Mouse (Mus musculus) heart, adult 2 months (tissue): ENCODE measurements around the gene Vwf. TPM values are rescaled to one million over a fixed set of nuclear protein-coding genes. Genes with fewer than 3 reads are reported as not detected.

ENCODE experiments used
- DNase-seq, 2 experiments: peaks; one replicate each; pipeline ENCODE4 v3.0.0; 2021
- H3K27ac ChIP-seq: fragments of 200-600 bp; 2 replicates; pipeline ENCODE4 v1.8.1; 2022
- H3K27me3 ChIP-seq: fragments of 200-500 bp; 2 replicates; pipeline ENCODE4 v1.6.1; 2012; ENCODE audit warnings: mild to moderate bottlenecking, low read length, inconsistent platforms, mixed read lengths; ENCODE audit not compliant: control insufficient read depth, insufficient read depth
- H3K36me3 ChIP-seq: fragments of 200-500 bp; 2 replicates; pipeline ENCODE4 v1.6.1; 2012; ENCODE audit warnings: low read length, inconsistent platforms; ENCODE audit not compliant: control insufficient read depth, insufficient read depth
- H3K4me1 ChIP-seq: fragments of 200-500 bp; 2 replicates; pipeline ENCODE4 v1.6.1; 2011; ENCODE audit warnings: low read length; ENCODE audit not compliant: control insufficient read depth, insufficient read depth
- H3K4me3 ChIP-seq: fragments of 200-600 bp; 2 replicates; pipeline ENCODE4 v1.8.1; 2022
- H3K79me2 ChIP-seq: fragments of 200-500 bp; replicated peaks from 2 replicates; pipeline ENCODE4 v1.6.1; 2012; ENCODE audit warnings: mild to moderate bottlenecking, inconsistent platforms, low read length, moderate library complexity, mixed read lengths; ENCODE audit not compliant: control insufficient read depth, insufficient read depth
- H3K9ac ChIP-seq: fragments of 200-500 bp; 2 replicates; pipeline ENCODE4 v1.6.1; 2012; ENCODE audit warnings: low read depth, mild to moderate bottlenecking, control low read depth, inconsistent platforms, low read length, mixed read lengths
- CTCF ChIP-seq: fragments of 200-600 bp; IDR thresholded peaks from 2 replicates; pipeline ENCODE4 v1.8.1; 2022; ENCODE audit warnings: antibody characterized with exemption, mild to moderate bottlenecking, moderate library complexity
- EP300 ChIP-seq: fragments of 200-500 bp; IDR thresholded peaks from 2 replicates; pipeline ENCODE4 v1.6.1; 2011; ENCODE audit warnings: low read depth, low read length, control low read depth; ENCODE audit not compliant: insufficient read depth
- POLR2A ChIP-seq: fragments of 200-500 bp; IDR thresholded peaks from 2 replicates; pipeline ENCODE4 v1.6.1; 2011; ENCODE audit warnings: mild to moderate bottlenecking, low read depth, low read length, control low read depth; ENCODE audit not compliant: insufficient read depth
- WGBS: fragments of 180-500 bp; shearing (Covaris S2); methylation state at CpG from one replicate; pipeline ENCODE4 v1.1.7; 2018; 5-methylcytosine and 5-hydroxymethylcytosine counted together
- intact Hi-C: fragments of 180-260 bp; cut with DNase I; formaldehyde crosslinking; loops from one replicate; pipeline ENCODE4 v1.15.1; 2025
- polyA plus RNA-seq: library from polyadenylated mRNA; depleted of rRNA; stranded (reverse); fragments of >200 nt; gene quantifications from 2 replicates; pipeline ENCODE4 v1.2.3, GENCODE M21; 2012
- total RNA-seq, 2 experiments: library from RNA; stranded (reverse); gene quantifications; 2 replicates each; pipeline ENCODE4 v1.2.3; 2021

Gene Vwf
- total and polyA plus RNA-seq, 3 experiments, result 95.8 to 99.8 (median 95.9) TPM

DNA sequence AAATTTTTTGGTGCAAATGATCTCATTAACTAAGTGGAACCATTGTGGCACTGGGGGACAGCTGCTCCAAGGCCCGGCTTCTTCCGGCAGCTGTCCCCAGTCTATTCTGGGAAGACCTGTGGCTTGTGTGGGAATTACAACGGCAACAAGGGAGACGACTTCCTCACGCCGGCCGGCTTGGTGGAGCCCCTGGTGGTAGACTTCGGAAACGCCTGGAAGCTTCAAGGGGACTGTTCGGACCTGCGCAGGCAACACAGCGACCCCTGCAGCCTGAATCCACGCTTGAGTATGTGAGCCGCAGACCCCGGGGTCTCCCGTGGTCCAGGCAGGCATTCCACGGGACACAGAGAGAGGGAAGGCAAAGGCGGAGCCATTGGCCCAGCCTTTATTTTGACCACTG, 56.7 kb downstream of the Vwf start:
- Histone ChIP-seq H3K4me3 (no peak overlapping the region), H3K4me1 (peaks cover 3% of the 10 kb centered on the region; the same call in 1 of the 2 replicates), H3K9ac (no peak overlapping the region), H3K27ac (no peak overlapping the region), H3K36me3 (no peaks in the 10 kb centered on the region), H3K27me3 (no peaks in the 10 kb centered on the region), H3K79me2 (no peaks in the 10 kb centered on the region)
- peak; percentile 65; the same call in 1 of the 2 replicates for TF ChIP-seq EP300
- TF ChIP-seq POLR2A, result no peak
- peak; percentile 93 for TF ChIP-seq CTCF
- intact Hi-C loops, result loop anchor here (5.0 kb wide), 1 partner anchor 91 kb away; no protein-coding TSS in a partner anchor
- WGBS, result 6% methylated on average over 18 of the region's 18 CpGs
- DNase-seq, result peak; percentile 84 to 87

- no peaks in the 10 kb centered on the region for H3K36me3 ChIP-seq
- H3K4me1 ChIP-seq, result peaks cover 3% of the 10 kb centered on the region; the same call in 1 of the 2 replicates
- WGBS, result 68% methylated on average over 26 of the region's 26 CpGs
- H3K27me3 ChIP-seq, result no peaks in the 10 kb centered on the region
- H3K27ac ChIP-seq, result no peak overlapping the region
- no peak overlapping the region for H3K9ac ChIP-seq
- intact Hi-C loops, result loop anchor here (2.0 to 5.0 kb wide), 2 partner anchors 92 to 105 kb away; no protein-coding TSS in a partner anchor
- TF ChIP-seq CTCF, result no peak
- no peak for TF ChIP-seq POLR2A
- no peak for TF ChIP-seq EP300
- no peak overlapping the region for H3K4me3 ChIP-seq
- DNase-seq, result peak; percentile 19 to 47
- H3K79me2 ChIP-seq, result no peaks in the 10 kb centered on the region
These were observed 57.3 kb downstream of the Vwf start for GRCm38 (mm10) chr6:125603678-125604462.

DNA sequence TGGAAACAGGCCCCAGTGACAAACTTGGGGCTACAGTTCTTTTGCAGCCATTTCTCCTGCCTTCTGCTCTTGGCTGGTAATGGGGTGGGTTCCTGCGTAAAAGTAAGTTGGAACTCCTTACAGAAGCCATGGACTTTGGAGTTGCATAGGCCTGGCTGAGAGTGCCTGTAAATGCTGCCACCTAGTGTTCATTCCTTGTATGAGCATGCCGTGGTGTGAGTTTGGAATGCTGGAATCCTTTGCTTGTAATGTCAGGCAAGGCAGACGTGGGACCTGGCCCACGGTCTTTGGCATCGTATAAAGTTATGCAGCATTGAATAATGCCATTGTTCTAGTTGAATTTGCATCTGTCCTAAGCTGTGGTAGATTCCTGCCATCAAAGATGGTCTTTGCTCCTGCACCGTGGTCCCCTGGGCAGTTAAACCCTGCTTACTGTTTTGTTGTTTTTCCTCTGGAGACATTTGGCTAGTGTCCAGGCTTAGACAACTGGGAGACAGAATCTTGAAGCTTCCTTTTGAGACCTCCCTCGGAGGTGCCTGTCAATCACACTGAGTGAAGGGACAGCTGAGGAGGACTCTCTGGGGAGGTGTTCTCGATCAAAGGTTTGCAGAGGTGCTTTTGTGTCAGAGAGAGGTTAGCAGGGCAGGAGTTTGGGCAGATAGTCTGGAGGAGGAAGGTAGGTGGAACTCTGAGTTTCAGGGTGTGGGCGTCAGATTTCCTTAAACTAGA, 58.1 kb downstream of the Vwf start:
- 12% methylated on average over 9 of the region's 9 CpGs for WGBS
- Histone ChIP-seq H3K79me2 (no peaks in the 10 kb centered on the region), H3K27me3 (no peaks in the 10 kb centered on the region), H3K9ac (no peak overlapping the region), H3K27ac (no peak overlapping the region), H3K4me1 (peaks cover 3% of the 10 kb centered on the region; the same call in 1 of the 2 replicates), H3K36me3 (no peaks in the 10 kb centered on the region), H3K4me3 (no peak overlapping the region)
- peak; percentile 71 to 72 for DNase-seq
- TF ChIP-seq CTCF (peak; percentile 97), EP300 (peak; percentile 78; the same call in 1 of the 2 replicates), POLR2A (no peak)
- intact Hi-C loops, result loop anchor here (2.0 to 5.0 kb wide), 2 partner anchors 92 to 106 kb away; no protein-coding TSS in a partner anchor

GRCm38 (mm10) chr6:125609025-125609424, 62.5 kb downstream of the Vwf start:
- intact Hi-C loops, result no loop called here
- WGBS, result 75% methylated on average over 6 of the region's 6 CpGs

DNA sequence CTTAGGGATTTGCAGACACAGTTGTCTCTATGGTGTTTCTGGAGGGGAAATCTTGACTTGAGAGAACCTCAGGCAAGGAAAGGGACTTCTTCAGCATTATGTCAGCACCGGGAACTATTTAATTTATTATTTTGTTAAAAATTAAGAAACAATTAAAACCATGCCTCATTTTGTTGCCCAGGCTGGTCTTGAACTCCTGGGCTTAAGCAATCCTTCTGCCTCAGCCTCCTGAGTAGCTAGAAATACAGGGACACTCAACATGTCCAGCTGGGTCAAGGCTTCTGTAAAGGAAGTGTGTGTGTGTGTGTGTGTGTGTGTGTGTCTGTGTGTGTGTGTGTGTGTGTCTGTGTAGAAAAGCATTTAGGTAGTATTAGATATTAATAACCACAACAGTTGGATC, 71.3 kb downstream of the Vwf start:
- TF ChIP-seq POLR2A (no peak), CTCF (no peak), EP300 (no peak)

More at GRCm38 (mm10) chr6:125609025-125609424, 62.5 kb downstream of the Vwf start:
- no peaks in the 10 kb centered on the region for H3K27me3 ChIP-seq
- no peaks in the 10 kb centered on the region for H3K36me3 ChIP-seq
- peaks cover 2% of the 10 kb centered on the region; the same call in 1 of the 2 replicates for H3K4me1 ChIP-seq
- no peak overlapping the region for H3K9ac ChIP-seq
- TF ChIP-seq CTCF (no peak), POLR2A (no peak), EP300 (no peak)
- no peaks in the 10 kb centered on the region for H3K79me2 ChIP-seq
- no peak for DNase-seq
- H3K4me3 ChIP-seq, result no peak overlapping the region
- no peak overlapping the region for H3K27ac ChIP-seq

More for the DNA sequence above, 71.3 kb downstream of the Vwf start:
- no peaks in the 10 kb centered on the region for H3K27me3 ChIP-seq
- H3K36me3 ChIP-seq, result no peaks in the 10 kb centered on the region
- H3K4me1 ChIP-seq, result no peaks in the 10 kb centered on the region
- H3K79me2 ChIP-seq, result no peaks in the 10 kb centered on the region
- no peak overlapping the region for H3K27ac ChIP-seq
- H3K9ac ChIP-seq, result no peak overlapping the region
- 86% methylated on average over 1 of the region's 1 CpGs for WGBS
- no peak overlapping the region for H3K4me3 ChIP-seq
- intact Hi-C loops, result no loop called here
- no peak for DNase-seq
